Mouse (Mus musculus) cerebellum, adult 2 months (tissue): ENCODE results near the gene Pdxdc1. TPM values are rescaled to one million over a fixed set of nuclear protein-coding genes. Genes with fewer than 3 reads are reported as not detected.
A peak's percentile ranks its signal among the peaks of the same experiment; 100 is the strongest.
"Not testable (repeated sequence)": the region's sequence is repeated elsewhere in the genome, so short reads cannot be mapped to it uniquely, and the experiment has no call there.

Experiments
- DNase-seq, 2 experiments: peaks; one replicate each; pipeline ENCODE4 v3.0.0; 2021
- H3K27ac ChIP-seq: fragments of 200-500 bp; 2 replicates; pipeline ENCODE4 v1.5.1; 2012; ENCODE audit warnings: low read length, control low read depth, inconsistent platforms; ENCODE audit not compliant: insufficient read depth
- H3K27me3 ChIP-seq: fragments of 200-500 bp; 2 replicates; pipeline ENCODE4 v1.6.1; 2012; ENCODE audit warnings: inconsistent platforms, mild to moderate bottlenecking, low read length, moderate library complexity; ENCODE audit not compliant: control insufficient read depth, insufficient read depth
- H3K4me1 ChIP-seq: fragments of 200-500 bp; 2 replicates; pipeline ENCODE4 v1.6.1; 2011; ENCODE audit warnings: low read length; ENCODE audit not compliant: control insufficient read depth, insufficient read depth
- H3K4me3 ChIP-seq: fragments of 200-500 bp; replicated peaks from 2 replicates; pipeline ENCODE3; 2011; ENCODE audit warnings: mild to moderate bottlenecking, low read depth, low read length, control low read depth; ENCODE audit not compliant: insufficient read depth
- CTCF ChIP-seq: fragments of 200-500 bp; IDR thresholded peaks from 2 replicates; pipeline ENCODE4 v1.5.1; 2011; ENCODE audit warnings: low read depth, mild to moderate bottlenecking, control low read depth, low read length, moderate library complexity, borderline replicate concordance; ENCODE audit not compliant: insufficient read depth
- POLR2A ChIP-seq: fragments of 200-500 bp; IDR thresholded peaks from 2 replicates; pipeline ENCODE4 v1.6.1; 2011; ENCODE audit warnings: low read length, control low read depth, borderline replicate concordance; ENCODE audit not compliant: insufficient read depth
- WGBS: fragments of 180-500 bp; shearing (Covaris S2); methylation state at CpG from one replicate; pipeline ENCODE4 v1.1.7; 2018; 5-methylcytosine and 5-hydroxymethylcytosine counted together
- polyA plus RNA-seq: library from polyadenylated mRNA; depleted of rRNA; stranded (reverse); fragments of >200 nt; gene quantifications from 2 replicates; pipeline ENCODE4 v1.2.3, GENCODE M21; 2012

Gene Pdxdc1
- polyA plus RNA-seq, 1 experiment: 105 TPM

DNA sequence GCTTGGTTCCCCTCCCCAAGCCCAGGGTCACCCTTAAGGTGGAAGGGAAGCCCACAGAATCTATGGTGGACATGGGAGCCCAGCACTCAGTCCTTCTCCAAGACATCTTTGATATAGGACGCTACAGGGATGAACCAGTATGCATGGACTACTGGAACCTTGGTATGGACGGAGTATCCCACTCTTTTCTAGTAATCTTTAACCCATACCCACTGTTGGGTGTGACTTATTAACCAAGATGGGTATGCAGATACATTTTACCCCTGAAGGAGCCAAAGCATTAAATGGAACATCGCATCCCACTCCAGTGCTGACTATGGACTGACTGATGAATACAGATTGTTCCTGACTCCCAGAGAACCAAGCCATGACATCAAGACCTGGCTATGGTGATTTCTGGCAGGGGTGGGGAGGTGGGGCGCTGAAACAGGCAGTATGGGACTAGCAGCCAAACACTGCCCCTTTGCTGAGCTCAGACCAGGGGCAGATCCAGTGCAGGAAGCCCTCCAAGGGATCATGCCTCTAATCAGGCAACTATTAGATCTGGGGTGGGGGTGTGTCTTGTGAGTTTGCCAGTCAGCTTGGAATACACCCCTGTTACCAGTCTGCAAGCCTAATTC lies 24.6 kb upstream of the Pdxdc1 start:
- Histone ChIP-seq H3K4me3 (no peak overlapping the region), H3K4me1 (no peaks in the 10 kb centered on the region), H3K27ac (no peak overlapping the region), H3K27me3 (no peaks in the 10 kb centered on the region)
- TF ChIP-seq POLR2A (no peak), CTCF (no peak)
- 86% methylated on average over 4 of the region's 4 CpGs for WGBS
- no peak for DNase-seq

GRCm38 (mm10) chr16:13922966-13923365 lies 20.0 kb upstream of the Pdxdc1 start:
- H3K27ac ChIP-seq, DNase-seq, H3K27me3 ChIP-seq, H3K4me3 ChIP-seq, H3K4me1 ChIP-seq: not testable (repeated sequence)
- WGBS: 95% methylated on average over 5 of the region's 5 CpGs

GRCm38 (mm10) chr16:13922499-13922898 lies 19.6 kb upstream of the Pdxdc1 start:
- not testable (repeated sequence) for H3K4me1 ChIP-seq, H3K4me3 ChIP-seq, H3K27ac ChIP-seq, H3K27me3 ChIP-seq, DNase-seq
- WGBS: 91% methylated on average over 3 of the region's 3 CpGs

GRCm38 (mm10) chr16:13921781-13922180 lies 18.9 kb upstream of the Pdxdc1 start:
- H3K4me3 ChIP-seq: no peak overlapping the region
- no peak for DNase-seq
- no peak for TF ChIP-seq CTCF
- no peak for TF ChIP-seq POLR2A
- WGBS: 94% methylated on average over 7 of the region's 7 CpGs
- H3K4me1 ChIP-seq: no peaks in the 10 kb centered on the region
- H3K27me3 ChIP-seq: no peaks in the 10 kb centered on the region
- no peak overlapping the region for H3K27ac ChIP-seq

GRCm38 (mm10) chr16:13921063-13921462 lies 18.1 kb upstream of the Pdxdc1 start:
- TF ChIP-seq POLR2A: no peak
- no peaks in the 10 kb centered on the region for H3K4me1 ChIP-seq
- no peak for DNase-seq
- WGBS: 86% methylated on average over 6 of the region's 6 CpGs
- no peak overlapping the region for H3K4me3 ChIP-seq
- H3K27me3 ChIP-seq: no peaks in the 10 kb centered on the region
- H3K27ac ChIP-seq: no peak overlapping the region

DNA sequence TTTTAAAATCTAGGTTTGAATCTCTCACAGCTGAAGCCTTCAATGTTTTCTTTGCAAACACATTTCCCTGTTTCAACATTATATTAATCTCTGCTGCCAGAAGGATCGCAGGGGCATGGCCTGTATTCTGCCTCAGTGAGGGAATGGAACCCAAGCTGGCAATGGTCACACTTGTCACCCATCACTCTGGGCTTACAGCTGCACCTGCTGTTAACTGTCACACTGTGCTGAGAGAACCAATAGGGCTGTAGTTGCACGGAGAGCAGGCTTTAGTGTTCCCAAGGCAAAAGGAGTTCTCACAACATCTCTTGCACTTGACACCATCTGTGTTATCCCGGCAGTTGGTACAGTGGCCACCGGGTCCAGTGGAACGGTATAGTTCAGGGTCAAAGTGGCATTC lies 17.2 kb upstream of the Pdxdc1 start:
- Histone ChIP-seq H3K27ac (no peak overlapping the region), H3K27me3 (no peaks in the 10 kb centered on the region), H3K4me1 (no peaks in the 10 kb centered on the region), H3K4me3 (no peak overlapping the region)
- 86% methylated on average over 5 of the region's 5 CpGs for WGBS
- TF ChIP-seq POLR2A (no peak), CTCF (no peak)
- DNase-seq: no peak

DNA sequence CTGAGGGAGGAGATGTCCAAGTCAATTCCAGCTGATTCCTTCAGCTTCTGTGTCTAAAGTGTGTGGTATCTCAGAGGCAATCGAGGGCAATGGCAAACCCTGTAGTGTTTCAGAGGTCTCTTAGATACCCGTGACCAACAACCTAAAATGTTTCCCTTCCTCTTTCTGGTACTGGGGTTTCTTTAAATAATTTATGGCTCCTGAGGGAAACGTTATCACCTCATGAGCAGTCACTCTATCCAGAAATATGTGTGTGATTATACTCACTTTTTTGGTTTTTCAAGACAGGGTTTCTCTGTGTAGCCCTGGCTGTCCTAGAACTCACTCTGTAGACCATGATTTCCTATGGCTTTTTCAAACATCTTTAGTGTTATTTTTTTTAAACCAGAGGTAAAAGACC lies 4.4 kb upstream of the Pdxdc1 start:
- TF ChIP-seq CTCF (no peak), POLR2A (no peak)
- Histone ChIP-seq H3K4me3 (no peak overlapping the region), H3K27me3 (no peaks in the 10 kb centered on the region), H3K27ac (no peak overlapping the region), H3K4me1 (no peaks in the 10 kb centered on the region)
- WGBS: 83% methylated on average over 3 of the region's 3 CpGs
- no peak for DNase-seq

- Histone ChIP-seq H3K27ac (peak overlapping the region; percentile 75; the same call in 1 of the 2 replicates), H3K27me3 (no peaks in the 10 kb centered on the region), H3K4me1 (peaks cover 2% of the 10 kb centered on the region; the same call in 1 of the 2 replicates), H3K4me3 (peak overlapping the region; percentile 85)
- peak in 1 of 2 experiments; percentile 85 for DNase-seq
- WGBS: 3% methylated on average over 8 of the region's 8 CpGs
- TF ChIP-seq CTCF: peak; percentile 65; the same call in 1 of the 2 replicates
- TF ChIP-seq POLR2A: no peak
Measured at GRCm38 (mm10) chr16:13903488-13903887, 557 bp upstream of the Pdxdc1 start.
